Mouse (Mus musculus) kidney, postnatal 10 days (tissue): ENCODE results near the gene Kbtbd4.
"Not testable (repeated sequence)": the region's sequence is repeated elsewhere in the genome, so short reads cannot be mapped to it uniquely, and the experiment has no call there.

Source experiments
- DNase-seq: peaks from one replicate; pipeline ENCODE4 v3.0.0; 2021; ENCODE audit warnings: mixed read lengths

Gene Kbtbd4

GRCm38 (mm10) chr2:90904076-90904855 lies at the start of gene Kbtbd4, which contains the start of gene Ndufs3:
TSS of gene Kbtbd4 (plus strand) at chr2:90904740.
TSS of gene Ndufs3 (minus strand) at chr2:90904827.
- peak; percentile 93 for DNase-seq

DNA sequence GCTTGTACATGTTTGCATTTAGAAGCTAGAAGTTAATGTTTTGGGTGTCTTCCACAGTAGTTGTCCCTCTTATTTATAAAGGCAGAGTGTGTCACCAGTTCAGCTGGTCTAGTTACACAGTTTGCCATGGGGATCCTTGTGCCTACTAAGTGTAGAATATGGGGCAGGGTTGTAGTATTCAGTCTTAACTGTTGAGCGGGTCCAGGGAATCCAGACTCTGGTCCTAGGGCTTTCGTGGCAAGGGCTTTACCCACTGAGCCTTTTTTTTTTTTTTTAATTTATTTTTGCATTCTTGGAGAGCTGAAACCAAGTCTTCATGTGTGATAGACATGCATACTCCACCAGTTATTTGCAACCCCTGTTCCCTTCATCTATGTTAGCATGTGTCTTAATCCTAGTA lies 43.1 kb upstream of the Kbtbd4 start:
- DNase-seq, result no peak

- DNase-seq, result no peak
Observed at GRCm38 (mm10) chr2:90864184-90864583, 40.4 kb upstream of the Kbtbd4 start.

GRCm38 (mm10) chr2:90866524-90866923 lies 38.0 kb upstream of the Kbtbd4 start:
- peak; percentile 92 for DNase-seq

DNA sequence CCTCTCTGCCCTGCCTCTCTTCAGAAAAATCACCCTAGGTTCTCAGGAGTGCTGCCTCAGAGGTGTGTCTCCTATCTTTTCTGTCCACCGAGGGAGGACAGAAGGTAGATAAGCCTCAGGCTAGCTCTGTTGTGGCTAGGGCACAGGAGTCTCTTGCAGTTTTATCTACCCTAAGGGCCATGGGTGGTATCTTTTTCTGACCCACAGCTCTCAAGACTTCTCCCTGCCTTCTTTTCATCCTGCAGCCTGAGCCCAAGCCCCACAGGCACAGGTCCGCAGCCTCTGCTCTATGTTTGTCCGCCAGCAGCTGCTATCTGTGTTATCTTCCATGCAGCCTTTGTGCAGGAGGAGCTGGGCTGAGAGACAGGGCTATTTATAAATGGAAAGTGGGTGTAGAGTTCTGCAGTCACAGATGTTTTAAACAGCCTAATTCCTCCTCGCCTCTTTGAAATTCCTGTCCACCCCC lies 34.4 kb upstream of the Kbtbd4 start:
- no peak for DNase-seq

- DNase-seq, result no peak
Observed at GRCm38 (mm10) chr2:90871180-90871961, 33.2 kb upstream of the Kbtbd4 start.

DNA sequence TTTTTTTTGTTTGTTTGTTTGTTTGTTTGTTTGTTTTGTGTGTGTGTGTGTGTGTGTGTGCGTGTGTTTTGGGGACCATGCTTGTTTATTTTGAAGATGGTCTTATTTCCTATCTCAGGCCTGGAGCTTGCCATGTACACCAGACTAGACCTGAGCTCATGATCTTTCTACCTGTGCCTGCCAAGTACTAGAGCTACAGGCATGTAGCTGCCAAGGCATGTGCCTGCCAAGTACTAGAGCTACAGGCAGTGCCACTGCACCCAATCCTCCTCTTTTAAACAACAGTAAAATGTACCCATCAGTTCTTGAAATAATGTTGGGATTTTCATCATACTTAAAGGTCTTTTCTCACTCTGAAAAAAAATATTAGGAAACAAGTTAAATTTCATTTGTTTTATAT lies 30.5 kb upstream of the Kbtbd4 start:
- no peak for DNase-seq

GRCm38 (mm10) chr2:90875239-90875638 lies 29.3 kb upstream of the Kbtbd4 start:
- DNase-seq, result no peak

- DNase-seq, result no peak
Observed at GRCm38 (mm10) chr2:90877584-90878259, 26.8 kb upstream of the Kbtbd4 start.

DNA sequence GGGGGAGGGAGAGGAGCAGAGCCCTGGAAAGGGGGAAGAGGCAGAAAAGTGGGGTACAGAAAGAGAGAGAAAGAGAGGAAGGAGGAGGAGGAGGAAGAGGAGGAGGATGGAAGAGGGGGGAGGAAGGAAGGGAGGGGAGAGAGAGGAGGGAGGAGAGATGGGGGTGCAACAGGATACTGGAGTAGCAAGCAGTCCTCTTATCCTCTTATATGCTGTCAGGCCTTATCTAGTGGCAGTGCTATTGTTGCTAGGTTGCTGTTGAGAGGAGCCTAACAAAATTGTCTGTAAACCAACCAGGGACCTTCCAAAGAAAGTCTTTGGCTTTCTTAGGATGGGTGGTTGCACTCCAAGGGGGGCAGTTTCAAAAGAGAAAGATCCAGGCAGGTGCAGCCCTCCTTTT lies 25.1 kb upstream of the Kbtbd4 start:
- no peak for DNase-seq

- no peak for DNase-seq
Observed at GRCm38 (mm10) chr2:90880144-90880785, 24.3 kb upstream of the Kbtbd4 start.

- no peak for DNase-seq
Observed at GRCm38 (mm10) chr2:90881824-90882223, 22.7 kb upstream of the Kbtbd4 start.

- peak; percentile 47 for DNase-seq
Observed at GRCm38 (mm10) chr2:90885218-90886041, 19.1 kb upstream of the Kbtbd4 start, which contains the start of gene C1qtnf4. TSS of gene C1qtnf4 (plus strand) at chr2:90885860.

GRCm38 (mm10) chr2:90886436-90886835 lies 18.1 kb upstream of the Kbtbd4 start:
- DNase-seq, result no peak

DNA sequence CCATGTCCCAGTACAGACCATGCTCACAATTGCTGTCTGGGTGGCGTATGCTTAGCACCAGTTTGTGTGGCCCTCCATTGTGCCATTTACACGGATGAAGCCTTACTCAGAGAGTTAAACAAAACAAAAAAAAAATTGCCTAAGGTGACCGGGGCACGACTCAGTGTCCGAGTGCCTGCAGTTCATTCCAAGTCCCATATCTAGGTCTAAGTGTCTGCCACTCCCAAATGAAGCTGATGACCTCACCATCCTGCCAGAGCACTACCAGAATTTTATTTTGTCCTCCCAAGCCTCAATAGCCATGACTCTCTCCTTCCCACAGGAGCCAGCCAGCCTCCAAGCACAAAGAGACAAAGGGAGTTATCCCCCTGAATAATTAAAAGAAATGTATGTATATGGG lies 16.9 kb upstream of the Kbtbd4 start:
- no peak for DNase-seq

DNA sequence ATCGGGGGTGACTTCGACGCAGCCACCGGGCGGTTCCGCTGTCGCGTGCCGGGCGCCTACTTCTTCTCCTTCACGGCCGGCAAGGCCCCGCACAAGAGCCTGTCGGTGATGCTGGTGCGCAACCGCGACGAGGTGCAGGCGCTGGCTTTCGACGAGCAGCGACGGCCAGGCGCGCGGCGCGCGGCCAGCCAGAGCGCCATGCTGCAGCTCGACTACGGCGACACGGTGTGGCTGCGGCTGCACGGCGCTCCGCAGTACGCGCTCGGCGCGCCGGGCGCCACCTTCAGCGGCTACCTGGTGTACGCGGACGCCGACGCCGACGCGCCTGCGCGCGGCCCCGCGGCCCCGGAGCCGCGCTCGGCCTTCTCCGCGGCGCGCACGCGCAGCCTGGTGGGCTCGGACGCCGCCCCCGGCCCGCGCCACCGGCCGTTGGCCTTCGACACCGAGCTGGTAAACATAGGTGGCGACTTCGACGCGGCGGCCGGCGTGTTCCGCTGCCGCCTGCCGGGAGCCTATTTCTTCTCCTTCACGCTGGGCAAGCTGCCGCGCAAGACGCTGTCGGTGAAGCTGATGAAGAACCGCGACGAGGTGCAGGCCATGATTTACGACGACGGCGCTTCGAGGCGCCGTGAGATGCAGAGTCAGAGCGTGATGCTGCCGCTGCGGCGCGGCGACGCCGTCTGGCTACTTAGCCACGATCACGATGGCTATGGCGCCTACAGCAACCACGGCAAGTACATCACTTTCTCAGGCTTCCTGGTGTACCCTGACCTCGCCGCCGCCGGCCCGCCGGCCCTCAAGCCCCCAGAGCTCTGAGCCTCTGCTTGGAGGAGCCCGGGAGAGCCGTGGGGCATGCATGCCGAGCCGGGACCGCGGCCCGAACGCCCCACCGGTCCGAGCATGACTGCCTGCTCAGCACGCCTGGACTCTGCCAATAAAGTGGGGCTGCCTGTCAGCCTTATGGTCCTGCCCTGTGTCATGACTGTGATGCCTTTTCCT lies 14.7 kb upstream of the Kbtbd4 start:
- DNase-seq, result peak; percentile 66

DNA sequence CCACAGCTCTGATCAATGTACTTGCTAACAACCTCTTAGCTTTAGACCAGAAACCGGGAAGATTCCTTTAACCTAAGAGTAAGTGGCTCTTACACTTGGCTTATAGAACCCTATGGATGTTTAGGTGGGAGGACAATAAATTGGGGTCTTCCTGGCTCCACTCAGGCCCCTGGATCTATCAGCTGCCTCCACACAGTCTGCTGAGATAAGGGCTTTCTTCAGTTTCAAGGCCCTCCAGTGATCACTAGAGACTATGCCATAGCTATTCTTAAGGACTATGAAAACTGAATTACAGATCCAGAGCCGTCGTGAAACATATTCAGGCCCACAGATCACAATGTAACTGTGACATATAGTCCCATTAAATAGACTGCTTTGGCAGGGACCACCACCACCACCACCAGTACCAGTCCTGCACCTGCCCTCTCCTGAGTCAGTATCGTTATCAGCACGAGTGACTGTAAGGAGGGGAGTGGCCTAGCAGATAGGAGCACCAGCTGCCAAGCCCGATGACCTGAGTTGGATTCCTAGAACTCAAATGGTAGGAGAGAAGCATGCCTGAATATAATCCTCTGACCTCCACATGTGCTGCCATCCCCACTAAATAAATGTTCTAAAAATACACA lies 10.8 kb upstream of the Kbtbd4 start:
- DNase-seq, result no peak

DNA sequence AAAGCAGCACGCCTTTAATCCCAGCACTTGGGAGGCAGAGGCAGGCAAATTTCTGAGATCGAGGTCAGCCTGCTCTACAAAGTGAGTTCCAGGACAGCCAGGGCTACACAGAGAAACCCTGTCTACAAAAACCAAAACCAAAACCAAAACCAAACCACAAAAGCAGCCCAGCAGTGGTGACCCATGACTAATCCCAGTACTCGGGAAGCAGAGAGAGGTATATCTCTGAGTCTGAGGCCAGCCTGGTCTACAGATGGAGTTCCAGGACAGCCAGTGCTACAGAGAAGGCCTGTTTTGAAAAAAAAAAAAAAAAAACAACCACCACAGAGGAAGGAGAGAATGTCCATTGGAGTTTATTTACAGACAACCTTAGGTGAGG lies 10.3 kb upstream of the Kbtbd4 start:
- DNase-seq, result not testable (repeated sequence)

- DNase-seq, result no peak
Observed at GRCm38 (mm10) chr2:90903398-90903797, 1.1 kb upstream of the Kbtbd4 start.

DNA sequence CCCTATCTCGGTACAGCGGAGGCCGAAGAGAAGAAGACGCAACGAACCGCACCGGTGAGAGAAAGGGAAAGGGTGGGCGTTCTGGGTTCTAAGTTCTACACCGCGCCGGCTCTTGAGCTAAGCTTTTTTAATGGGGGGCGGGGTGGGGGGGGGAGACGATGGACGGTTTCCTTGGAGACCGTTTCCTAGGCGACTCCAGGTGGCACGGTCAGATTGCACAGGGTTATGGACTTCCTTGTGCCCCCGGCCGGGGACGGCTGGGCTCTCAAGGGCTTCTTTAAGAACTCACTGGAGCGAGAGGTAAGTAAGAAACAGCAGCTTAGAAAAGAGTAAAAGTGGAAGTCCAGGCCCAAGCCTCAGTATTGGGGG lies 300 bp downstream of the Kbtbd4 start:
- DNase-seq, result peak; percentile 66
